Mouse (Mus musculus): ENCODE measurements at regions not wholly inside any gene's neighbourhood (a gene's known extent, or its start where the extent isn't known, plus 50 kb on each side); places are given as distances from the start of the nearest gene placed in this dataset.

DNA sequence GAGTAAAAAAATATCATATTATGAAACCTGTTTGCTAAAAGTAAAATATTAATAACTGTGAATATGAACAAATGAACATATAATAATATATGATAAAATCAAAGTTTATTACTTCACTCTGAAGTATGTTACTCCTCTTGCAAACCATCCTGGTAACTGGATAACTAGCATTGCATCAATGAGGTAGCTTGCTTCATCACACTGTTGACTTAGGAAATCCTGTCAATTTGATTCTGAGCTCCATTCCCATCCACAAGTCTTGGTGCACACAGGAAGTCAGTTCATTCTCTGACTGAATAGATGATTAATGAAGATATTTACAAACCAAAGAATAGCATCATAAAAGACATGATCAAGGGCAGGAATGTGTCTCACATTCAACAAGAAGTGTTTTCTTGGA, 286.9 kb upstream of the Gprin3 start:
- no peaks in the 10 kb centered on the region for H3K4me1 ChIP-seq (replicated peaks; ENCODE audit: insufficient read depth, low read length)
- H3K4me3 ChIP-seq (replicated peaks; ENCODE audit: low read depth, low read length), result no peak overlapping the region
- H3K9ac ChIP-seq (ENCODE audit: low read depth, low read length), result no peak overlapping the region
- no peak overlapping the region for H3K4me2 ChIP-seq (ENCODE audit: low read length)
- TF ChIP-seq CTCF (IDR thresholded peaks at IDR 0.05; ENCODE audit: low read depth), result no peak
- no peaks in the 10 kb centered on the region for H3K9me3 ChIP-seq (replicated peaks; ENCODE audit: low read length)
- no peak overlapping the region for H3K27ac ChIP-seq
- H3K36me3 ChIP-seq (ENCODE audit: insufficient read depth, low read length), result no peaks in the 10 kb centered on the region
- DNase-seq (ENCODE audit: low spot score), result no peak
- ATAC-seq (replicated peaks; ENCODE audit: low FRiP score, low read depth), result no peak
- no peaks in the 10 kb centered on the region for H3K27me3 ChIP-seq (ENCODE audit: insufficient read depth, low read length)

DNA sequence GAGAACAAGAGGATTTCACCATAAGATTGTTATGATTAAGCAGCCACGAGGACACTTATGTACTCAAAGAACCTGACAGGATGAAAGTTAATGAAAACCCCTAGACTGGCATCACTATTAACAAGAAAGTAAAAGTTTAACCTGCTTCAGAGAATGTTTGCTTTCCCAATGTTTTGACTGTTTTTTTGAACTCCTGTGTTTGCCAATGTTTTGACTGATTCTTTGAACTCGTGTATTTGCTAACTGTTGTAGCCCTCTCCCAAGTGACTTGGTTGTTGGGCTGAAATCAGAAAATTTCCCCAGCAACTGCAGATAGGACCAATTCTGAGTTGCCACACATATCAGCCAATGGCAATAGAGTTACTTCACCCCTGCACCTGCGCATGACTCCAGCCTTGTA, 258.9 kb upstream of the Gprin3 start:
- WGBS, result 74% methylated on average over 3 of the region's 3 CpGs
- H3K27ac ChIP-seq, result no peak overlapping the region
- no peak for TF ChIP-seq CTCF (IDR thresholded peaks at IDR 0.05; ENCODE audit: low read depth)
- no peak overlapping the region for H3K4me3 ChIP-seq (replicated peaks; ENCODE audit: low read depth, low read length)
- ATAC-seq (replicated peaks; ENCODE audit: low FRiP score, low read depth), result no peak
- no peak overlapping the region for H3K4me2 ChIP-seq (ENCODE audit: low read length)
- H3K4me1 ChIP-seq (replicated peaks; ENCODE audit: insufficient read depth, low read length), result no peaks in the 10 kb centered on the region
- no peaks in the 10 kb centered on the region for H3K36me3 ChIP-seq (ENCODE audit: insufficient read depth, low read length)
- no peak overlapping the region for H3K9ac ChIP-seq (ENCODE audit: low read depth, low read length)
- DNase-seq (ENCODE audit: low spot score), result no peak
- no peaks in the 10 kb centered on the region for H3K9me3 ChIP-seq (replicated peaks; ENCODE audit: low read length)
- no peaks in the 10 kb centered on the region for H3K27me3 ChIP-seq (ENCODE audit: insufficient read depth, low read length)

DNA sequence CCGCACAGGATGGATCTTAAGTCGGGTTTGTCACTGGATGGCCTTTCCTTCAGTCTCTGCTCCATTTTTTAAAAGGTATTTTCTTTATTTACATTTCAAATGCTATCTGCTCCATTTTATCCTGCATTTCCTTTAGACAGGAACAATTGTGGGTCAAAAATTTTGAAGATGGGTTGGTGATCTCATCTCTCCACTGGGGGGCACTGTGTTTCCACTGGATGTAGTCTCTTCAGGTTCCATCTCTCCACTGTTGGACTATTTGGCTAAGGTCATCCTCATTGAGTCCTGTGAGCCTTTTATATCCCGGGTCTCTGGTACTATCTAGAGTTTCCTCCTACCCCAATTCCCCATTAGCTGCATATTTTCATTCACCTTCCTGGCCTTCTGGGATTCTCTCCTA, 241.3 kb upstream of the Gprin3 start:
- no peaks in the 10 kb centered on the region for H3K9me3 ChIP-seq (replicated peaks; ENCODE audit: low read length)
- DNase-seq (ENCODE audit: low spot score), result no peak
- TF ChIP-seq CTCF (IDR thresholded peaks at IDR 0.05; ENCODE audit: low read depth), result peak; percentile 31

More for the DNA sequence above, 241.3 kb upstream of the Gprin3 start:
- Histone ChIP-seq H3K27ac (no peak overlapping the region), H3K4me1 (replicated peaks; ENCODE audit: insufficient read depth, low read length) (no peaks in the 10 kb centered on the region), H3K27me3 (ENCODE audit: insufficient read depth, low read length) (no peaks in the 10 kb centered on the region), H3K9ac (ENCODE audit: low read depth, low read length) (no peak overlapping the region), H3K4me2 (ENCODE audit: low read length) (no peak overlapping the region), H3K4me3 (replicated peaks; ENCODE audit: low read depth, low read length) (no peak overlapping the region), H3K36me3 (ENCODE audit: insufficient read depth, low read length) (no peaks in the 10 kb centered on the region)
- 58% methylated on average over 3 of the region's 3 CpGs for WGBS
- ATAC-seq (replicated peaks; ENCODE audit: low FRiP score, low read depth), result no peak
